Mouse (Mus musculus) Patski (cell line): Measurements from ENCODE around the gene Tnk2. TPM values are rescaled to one million over a fixed set of nuclear protein-coding genes. Genes with fewer than 3 reads are reported as not detected.
A peak's percentile ranks its signal among the peaks of the same experiment; 100 is the strongest.

Experiments used
- ATAC-seq: fragments of 100-300 bp; one replicate; pipeline ENCODE4 v1.8.0; 2021
- CTCF ChIA-PET: fragments of 350-600 bp; sonication (Branson Sonifier 250); formaldehyde crosslinking; loops from one replicate; lab custom pipeline; 2022; ENCODE audit warnings: inconsistent platforms; lab: Charles Lee
- POLR2A ChIA-PET: fragments of 350-600 bp; sonication (Branson Sonifier 250); formaldehyde crosslinking; loops from one replicate; lab custom pipeline; 2022; ENCODE audit warnings: antibody characterized with exemption, inconsistent platforms; lab: Charles Lee
- DNase-seq: peaks from one replicate; pipeline ENCODE4 v3.0.0-alpha.2; 2011; ENCODE audit warnings: low read depth, low spot score
- H3K27me3 ChIP-seq: fragments of 371-371 bp; one replicate; pipeline ENCODE4 v1.5.1; 2021
- CTCF ChIP-seq: fragments of 100-300 bp; IDR thresholded peaks from one replicate; pipeline ENCODE4 v1.5.1; 2021
- in situ Hi-C: fragments of 300-500 bp; cut with MboI; formaldehyde crosslinking; loops from 3 replicates; pipeline ENCODE4 v1.11.1; 2018; ENCODE audit warnings: low pct_unique_long_range_greater_than_20kb, mixed read lengths
- polyA plus RNA-seq: library from polyadenylated mRNA; unstranded; gene quantifications from one replicate; pipeline ENCODE4 v1.2.3, GENCODE M21; 2021

The Tnk2 gene
- polyA plus RNA-seq, 1 experiment from 2014 or later: 72.0 TPM

- TF ChIP-seq CTCF: no peak
- no peak for DNase-seq
- CTCF ChIA-PET: interaction anchor here (1.1 to 1.7 kb wide), 2 partner anchors 15 to 52 kb away, joined by 3 to 7 read pairs; no protein-coding TSS in a partner anchor
- ATAC-seq: no peak
- in situ Hi-C loops: no loop called here
- POLR2A ChIA-PET: interaction anchor here (1.0 to 2.7 kb wide), 5 partner anchors 10 to 69 kb away, joined by 3 to 15 read pairs (median 3); no protein-coding TSS in a partner anchor
- H3K27me3 ChIP-seq: no peaks in the 10 kb centered on the region
These were observed 1.1 kb downstream of the Tnk2 start for GRCm38 (mm10) chr16:32644801-32645170.

- no peak for DNase-seq
- no peak for TF ChIP-seq CTCF
These were observed 1.8 kb downstream of the Tnk2 start for GRCm38 (mm10) chr16:32645361-32645914.

GRCm38 (mm10) chr16:32646014-32646413 is 2.3 kb downstream of the Tnk2 start:
- no peaks in the 10 kb centered on the region for H3K27me3 ChIP-seq
- ATAC-seq (no peak), DNase-seq (no peak)
- POLR2A ChIA-PET: interaction anchor here (0.7 to 2.7 kb wide), 4 partner anchors 11 to 35 kb away, joined by 3 to 10 read pairs (median 5); no protein-coding TSS in a partner anchor
- in situ Hi-C loops: no loop called here
- TF ChIP-seq CTCF: no peak
- CTCF ChIA-PET: interaction anchor here (0.9 to 2.0 kb wide), 4 partner anchors 11 to 52 kb away, joined by 3 to 8 read pairs (median 5); no protein-coding TSS in a partner anchor

More at GRCm38 (mm10) chr16:32645361-32645914, 1.8 kb downstream of the Tnk2 start:
- peak; percentile 31 for ATAC-seq
- ChIA-PET POLR2A (interaction anchor here (0.7 to 2.7 kb wide), 7 partner anchors 10 to 37 kb away, joined by 3 to 15 read pairs (median 4); no protein-coding TSS in a partner anchor), CTCF (interaction anchor here (0.9 to 2.0 kb wide), 5 partner anchors 11 to 52 kb away, joined by 3 to 8 read pairs (median 6); no protein-coding TSS in a partner anchor)
- in situ Hi-C loops: no loop called here
- H3K27me3 ChIP-seq: no peaks in the 10 kb centered on the region

GRCm38 (mm10) chr16:32647712-32648111 is 4.0 kb downstream of the Tnk2 start:
- no peaks in the 10 kb centered on the region for H3K27me3 ChIP-seq
- DNase-seq (no peak), ATAC-seq (no peak)
- ChIA-PET POLR2A (interaction anchor here (0.6 to 0.7 kb wide), 3 partner anchors 21 to 61 kb away, joined by 3 to 12 read pairs (median 4); no protein-coding TSS in a partner anchor), CTCF (interaction anchor here (1.3 kb wide), 1 partner anchor 35 kb away, joined by 4 read pairs; no protein-coding TSS in a partner anchor)
- in situ Hi-C loops: no loop called here
- TF ChIP-seq CTCF: no peak

GRCm38 (mm10) chr16:32650461-32650860 is 6.8 kb downstream of the Tnk2 start:
- H3K27me3 ChIP-seq: no peaks in the 10 kb centered on the region
- CTCF ChIA-PET: interaction anchor here (1.1 to 2.2 kb wide), 2 partner anchors 9 to 32 kb away, joined by 3 to 5 read pairs; no protein-coding TSS in a partner anchor
- DNase-seq (no peak), ATAC-seq (no peak)
- TF ChIP-seq CTCF: no peak
- in situ Hi-C loops: no loop called here
- POLR2A ChIA-PET: interaction anchor here (0.8 kb wide), 1 partner anchor 11 kb away, joined by 7 read pairs; no protein-coding TSS in a partner anchor

GRCm38 (mm10) chr16:32650974-32651618 is 7.4 kb downstream of the Tnk2 start:
- in situ Hi-C loops: no loop called here
- DNase-seq: no peak
- no peak for TF ChIP-seq CTCF
- ChIA-PET CTCF (interaction anchor here (1.1 to 2.2 kb wide), 2 partner anchors 8 to 31 kb away, joined by 3 to 5 read pairs; no protein-coding TSS in a partner anchor), POLR2A (interaction anchor here (0.8 kb wide), 1 partner anchor 10 kb away, joined by 7 read pairs; no protein-coding TSS in a partner anchor)
- no peak for ATAC-seq
- no peaks in the 10 kb centered on the region for H3K27me3 ChIP-seq

GRCm38 (mm10) chr16:32654071-32654733 is 10.5 kb downstream of the Tnk2 start:
- DNase-seq: no peak
- POLR2A ChIA-PET: interaction anchor here (3.6 kb wide), 1 partner anchor 10 kb away, joined by 15 read pairs; the partner anchor contains the start of gene Tnk2
- CTCF ChIA-PET: no interaction called here
- no peak for TF ChIP-seq CTCF
- in situ Hi-C loops: no loop called here
- no peak for ATAC-seq
- no peaks in the 10 kb centered on the region for H3K27me3 ChIP-seq

- ChIA-PET POLR2A (interaction anchor here (3.6 kb wide), 1 partner anchor 11 kb away, joined by 15 read pairs; the partner anchor contains the start of gene Tnk2), CTCF (interaction anchor here (1.5 to 3.2 kb wide), 3 partner anchors 9 to 27 kb away, joined by 4 to 22 read pairs (median 8); no protein-coding TSS in a partner anchor)
- no peak for TF ChIP-seq CTCF
- in situ Hi-C loops: no loop called here
- H3K27me3 ChIP-seq: no peaks in the 10 kb centered on the region
- ATAC-seq (no peak), DNase-seq (no peak)
These were observed 11.9 kb downstream of the Tnk2 start for GRCm38 (mm10) chr16:32655534-32655933.

- ATAC-seq (no peak), DNase-seq (no peak)
- in situ Hi-C loops: no loop called here
- no peaks in the 10 kb centered on the region for H3K27me3 ChIP-seq
- TF ChIP-seq CTCF: no peak
- ChIA-PET POLR2A (interaction anchor here (1.8 to 3.6 kb wide), 2 partner anchors 10 to 12 kb away, joined by 6 to 15 read pairs; partner anchors contain the start of gene Tnk2), CTCF (interaction anchor here (0.8 to 3.2 kb wide), 6 partner anchors 10 to 26 kb away, joined by 3 to 22 read pairs (median 4); no protein-coding TSS in a partner anchor)
These were observed 12.6 kb downstream of the Tnk2 start for GRCm38 (mm10) chr16:32656321-32656720.

GRCm38 (mm10) chr16:32656794-32657193 is 13.1 kb downstream of the Tnk2 start:
- CTCF ChIA-PET: interaction anchor here (0.8 to 3.2 kb wide), 6 partner anchors 10 to 26 kb away, joined by 3 to 22 read pairs (median 4); partner anchors contain the start of gene Tnk2
- DNase-seq (no peak), ATAC-seq (no peak)
- TF ChIP-seq CTCF: no peak
- in situ Hi-C loops: no loop called here
- POLR2A ChIA-PET: interaction anchor here (0.7 to 3.6 kb wide), 4 partner anchors 10 to 1467 kb away, joined by 3 to 15 read pairs (median 5); partner anchors contain the start of gene Tnk2
- no peaks in the 10 kb centered on the region for H3K27me3 ChIP-seq
